Mouse (Mus musculus) cerebellum, adult 18-20 months (tissue): ENCODE data around the gene Nfia.

Experiments
- DNase-seq, 2 experiments: peaks; one replicate each; pipeline ENCODE4 v3.0.0; 2021

The Nfia gene

GRCm38 (mm10) chr4:97783073-97783879 is 10.7 kb downstream of the Nfia start:
- DNase-seq: peak in 1 of 2 experiments; percentile 44

GRCm38 (mm10) chr4:97784236-97784635 is 11.7 kb downstream of the Nfia start:
- peak in 1 of 2 experiments; percentile 33 for DNase-seq

GRCm38 (mm10) chr4:97785547-97786271 is 13.2 kb downstream of the Nfia start:
- DNase-seq: no peak

- no peak for DNase-seq
Measured at GRCm38 (mm10) chr4:97786571-97786970, 14.0 kb downstream of the Nfia start.

GRCm38 (mm10) chr4:97787515-97787914 is 15.0 kb downstream of the Nfia start:
- peak; percentile 58 to 63 for DNase-seq

- no peak for DNase-seq
Measured at GRCm38 (mm10) chr4:97788537-97788936, 16.0 kb downstream of the Nfia start.

GRCm38 (mm10) chr4:97793931-97794330 is 21.4 kb downstream of the Nfia start:
- DNase-seq: no peak

- peak in 1 of 2 experiments; percentile 44 for DNase-seq
Measured at GRCm38 (mm10) chr4:97794865-97795264, 22.3 kb downstream of the Nfia start.

GRCm38 (mm10) chr4:97795957-97796356 is 23.4 kb downstream of the Nfia start:
- DNase-seq: no peak

GRCm38 (mm10) chr4:97796505-97796904 is 24.0 kb downstream of the Nfia start:
- no peak for DNase-seq

GRCm38 (mm10) chr4:97803791-97804190 is 31.3 kb downstream of the Nfia start:
- no peak for DNase-seq

GRCm38 (mm10) chr4:97804638-97805037 is 32.1 kb downstream of the Nfia start:
- DNase-seq: no peak

GRCm38 (mm10) chr4:97805255-97805654 is 32.7 kb downstream of the Nfia start:
- DNase-seq: no peak

GRCm38 (mm10) chr4:97805896-97806808 is 33.6 kb downstream of the Nfia start:
- no peak for DNase-seq

- no peak for DNase-seq
Measured at GRCm38 (mm10) chr4:97806924-97807323, 34.4 kb downstream of the Nfia start.

GRCm38 (mm10) chr4:97808885-97809284 is 36.4 kb downstream of the Nfia start:
- DNase-seq: no peak

- DNase-seq: no peak
Measured at GRCm38 (mm10) chr4:97809582-97810295, 37.2 kb downstream of the Nfia start.

- DNase-seq: no peak
Measured at GRCm38 (mm10) chr4:97810348-97810939, 37.9 kb downstream of the Nfia start.

GRCm38 (mm10) chr4:97813035-97813434 is 40.5 kb downstream of the Nfia start:
- no peak for DNase-seq

- no peak for DNase-seq
Measured at GRCm38 (mm10) chr4:97813996-97814395, 41.5 kb downstream of the Nfia start.

- DNase-seq: no peak
Measured at GRCm38 (mm10) chr4:97814515-97814914, 42.0 kb downstream of the Nfia start.

GRCm38 (mm10) chr4:97816001-97816400 is 43.5 kb downstream of the Nfia start:
- no peak for DNase-seq
